Mouse (Mus musculus): ENCODE measurements at regions not wholly inside any gene's neighbourhood (a gene's known extent, or its start where the extent isn't known, plus 50 kb on each side); places are given as distances from the start of the nearest gene placed in this dataset.
"Not testable (repeated sequence)": the region's sequence is repeated elsewhere in the genome, so short reads cannot be mapped to it uniquely, and the experiment has no call there.

DNA sequence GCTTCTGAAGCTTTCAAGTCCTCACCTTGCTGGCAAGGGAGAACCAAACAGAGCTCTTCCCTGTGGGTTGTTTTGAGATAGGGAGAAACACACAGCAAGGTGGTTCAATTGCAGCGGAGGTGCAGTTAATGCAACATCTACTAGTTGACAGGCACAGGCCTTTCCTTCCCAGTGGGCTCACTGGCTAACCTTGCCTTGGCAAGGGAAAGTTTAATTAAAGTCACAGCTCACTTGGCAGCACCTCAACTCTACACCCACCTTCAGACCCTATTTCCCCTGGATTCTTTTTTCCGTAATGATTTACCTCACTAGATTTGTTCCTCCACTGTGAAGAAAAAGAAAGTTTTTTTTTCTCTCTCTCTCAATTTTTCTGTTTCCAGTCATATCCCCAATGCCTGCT lies 314.5 kb downstream of the Tlr4 start:
- WGBS, result 87% methylated on average over 2 of the region's 2 CpGs
- H3K27ac ChIP-seq, result no peak overlapping the region
- no peaks in the 10 kb centered on the region for H3K9me3 ChIP-seq (replicated peaks)
- no peak overlapping the region for H3K4me3 ChIP-seq
- ATAC-seq (replicated peaks; ENCODE audit: insufficient number of reproducible peaks, insufficient read depth, low FRiP score, low read depth), result no peak
- no peaks in the 10 kb centered on the region for H3K36me3 ChIP-seq
- H3K4me2 ChIP-seq, result no peak overlapping the region
- H3K9ac ChIP-seq, result no peak overlapping the region
- no peaks in the 10 kb centered on the region for H3K4me1 ChIP-seq (replicated peaks)
- no peaks in the 10 kb centered on the region for H3K27me3 ChIP-seq

DNA sequence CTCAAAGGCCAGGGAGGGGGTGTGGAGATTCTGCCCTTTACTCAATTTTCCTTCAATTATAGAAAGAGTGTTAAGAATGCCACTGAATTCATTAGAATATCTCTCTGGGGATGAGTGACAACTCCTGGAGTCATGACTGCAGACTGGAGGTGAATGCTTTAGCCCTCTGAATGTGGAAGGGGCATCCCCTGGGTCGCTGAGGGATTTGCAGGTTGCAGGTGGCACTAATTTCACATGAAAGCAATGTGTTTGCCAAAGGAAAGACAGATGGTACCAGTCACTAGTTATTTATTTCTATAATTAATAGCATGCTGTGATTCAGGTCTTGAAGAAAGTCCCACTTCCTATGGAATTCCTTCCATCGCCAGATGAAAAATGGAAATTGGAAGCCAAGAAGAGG lies 321.1 kb downstream of the Tlr4 start:
- WGBS, result 74% methylated on average over 2 of the region's 2 CpGs
- H3K4me2 ChIP-seq, result no peak overlapping the region
- no peaks in the 10 kb centered on the region for H3K27me3 ChIP-seq
- no peak overlapping the region for H3K9ac ChIP-seq
- ATAC-seq (replicated peaks; ENCODE audit: insufficient number of reproducible peaks, insufficient read depth, low FRiP score, low read depth), result no peak
- no peaks in the 10 kb centered on the region for H3K36me3 ChIP-seq
- no peaks in the 10 kb centered on the region for H3K9me3 ChIP-seq (replicated peaks)
- H3K27ac ChIP-seq, result no peak overlapping the region
- no peaks in the 10 kb centered on the region for H3K4me1 ChIP-seq (replicated peaks)
- H3K4me3 ChIP-seq, result no peak overlapping the region

- Histone ChIP-seq H3K4me3 (no peak overlapping the region), H3K27me3 (no peaks in the 10 kb centered on the region), H3K9me3 (replicated peaks) (no peaks in the 10 kb centered on the region), H3K4me1 (replicated peaks) (no peaks in the 10 kb centered on the region), H3K36me3 (no peaks in the 10 kb centered on the region), H3K4me2 (no peak overlapping the region), H3K27ac (no peak overlapping the region), H3K9ac (no peak overlapping the region)
- WGBS, result 78% methylated on average over 3 of the region's 3 CpGs
- no peak for ATAC-seq (replicated peaks; ENCODE audit: insufficient number of reproducible peaks, insufficient read depth, low FRiP score, low read depth)
Observed at GRCm38 (mm10) chr4:67162673-67163072, 335.3 kb downstream of the Tlr4 start.

DNA sequence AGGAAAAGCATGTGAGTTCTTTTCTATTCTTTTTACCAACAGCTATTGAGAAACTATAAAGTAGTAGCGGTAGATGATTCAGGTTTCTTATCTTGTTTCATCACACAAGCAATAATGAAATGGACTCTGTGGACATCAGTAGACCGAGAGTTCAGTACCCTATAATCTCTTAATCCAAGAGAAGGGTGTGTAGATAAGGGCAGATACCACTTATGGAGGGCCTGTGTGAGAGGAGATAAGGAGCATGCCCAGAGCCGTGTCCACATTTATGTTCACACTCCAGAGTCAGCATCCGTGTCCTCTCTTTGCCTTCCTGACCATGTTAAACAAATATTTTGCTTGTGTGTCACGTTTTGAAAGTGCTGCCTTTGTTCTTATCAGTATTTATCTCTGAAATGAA lies 340.3 kb downstream of the Tlr4 start:
- WGBS, result 36% methylated on average over 5 of the region's 5 CpGs
- no peaks in the 10 kb centered on the region for H3K27me3 ChIP-seq
- no peak overlapping the region for H3K27ac ChIP-seq
- H3K36me3 ChIP-seq, result no peaks in the 10 kb centered on the region
- H3K4me1 ChIP-seq (replicated peaks), result no peaks in the 10 kb centered on the region
- no peak overlapping the region for H3K4me2 ChIP-seq
- H3K9me3 ChIP-seq (replicated peaks), result no peaks in the 10 kb centered on the region
- no peak overlapping the region for H3K4me3 ChIP-seq
- ATAC-seq (replicated peaks; ENCODE audit: insufficient number of reproducible peaks, insufficient read depth, low FRiP score, low read depth), result no peak
- H3K9ac ChIP-seq, result no peak overlapping the region

DNA sequence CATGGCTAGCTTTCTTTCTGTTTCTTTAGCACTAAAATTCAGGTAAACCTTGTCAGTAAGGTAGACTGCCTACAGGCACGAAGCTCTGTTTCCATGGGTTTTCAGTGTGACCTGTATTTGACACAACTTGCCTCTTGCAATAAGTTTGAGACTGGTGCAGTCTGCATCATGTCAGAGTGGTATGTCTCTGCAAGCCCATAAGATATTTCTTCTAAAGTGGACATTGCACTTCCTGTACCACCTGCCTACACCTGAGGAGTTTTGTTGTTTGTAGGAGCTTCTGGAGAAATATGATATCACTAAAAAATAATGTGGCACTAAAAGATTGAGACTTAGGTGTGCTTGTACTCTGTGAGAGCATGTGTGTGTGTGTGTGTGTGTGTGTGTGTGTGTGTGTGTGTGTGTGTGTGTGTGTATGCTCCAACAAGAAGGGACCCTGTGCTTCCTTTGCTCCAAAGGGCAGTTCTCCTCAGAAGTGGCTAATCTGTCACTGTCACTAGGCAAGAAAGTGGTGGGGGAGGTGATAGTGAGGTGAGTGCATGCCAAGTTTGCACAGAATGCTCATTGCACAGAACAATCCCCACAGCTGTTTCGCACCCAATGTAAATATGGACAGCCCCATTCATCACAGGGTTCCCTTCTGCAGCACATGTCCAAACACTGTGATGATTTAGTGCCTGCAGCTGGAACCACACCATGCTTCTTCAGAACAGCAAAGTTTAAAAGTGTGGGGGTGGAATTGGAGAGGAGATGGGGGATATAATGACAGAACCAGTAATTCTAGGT lies 360.5 kb downstream of the Tlr4 start:
- H3K36me3 ChIP-seq, result no peaks in the 10 kb centered on the region
- ATAC-seq (replicated peaks; ENCODE audit: insufficient number of reproducible peaks, insufficient read depth, low FRiP score, low read depth), result peak; percentile 47; the same call in 1 of the 2 replicates
- no peak overlapping the region for H3K4me3 ChIP-seq
- 53% methylated on average over 2 of the region's 2 CpGs for WGBS
- H3K4me1 ChIP-seq (replicated peaks), result no peaks in the 10 kb centered on the region
- H3K27me3 ChIP-seq, result no peaks in the 10 kb centered on the region
- H3K9me3 ChIP-seq (replicated peaks), result no peaks in the 10 kb centered on the region
- no peak overlapping the region for H3K27ac ChIP-seq
- H3K9ac ChIP-seq, result no peak overlapping the region
- H3K4me2 ChIP-seq, result no peak overlapping the region

DNA sequence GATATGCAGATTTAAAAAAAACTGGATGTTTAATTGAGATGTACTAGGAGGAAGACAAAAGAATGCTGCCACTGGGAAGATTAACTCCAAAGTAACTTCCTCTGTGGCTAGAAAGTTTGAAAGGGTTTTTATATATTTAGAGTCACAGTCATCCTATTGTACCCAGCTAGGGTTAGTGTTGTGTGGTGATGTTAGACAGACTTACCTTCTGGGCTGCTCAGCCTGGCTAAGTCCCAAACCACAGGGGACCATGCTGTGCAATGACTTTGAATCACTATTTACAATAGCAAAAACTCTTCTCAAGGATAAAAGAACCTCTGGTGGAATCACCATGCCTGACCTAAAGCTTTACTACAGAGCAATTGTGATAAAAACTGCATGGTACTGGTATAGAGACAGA lies 363.2 kb downstream of the Tlr4 start:
- Histone ChIP-seq H3K27ac (no peak overlapping the region), H3K27me3 (no peaks in the 10 kb centered on the region), H3K36me3 (no peaks in the 10 kb centered on the region), H3K4me3 (no peak overlapping the region), H3K9me3 (replicated peaks) (no peaks in the 10 kb centered on the region), H3K4me2 (no peak overlapping the region), H3K9ac (no peak overlapping the region), H3K4me1 (replicated peaks) (no peaks in the 10 kb centered on the region)
- no peak for ATAC-seq (replicated peaks; ENCODE audit: insufficient number of reproducible peaks, insufficient read depth, low FRiP score, low read depth)

DNA sequence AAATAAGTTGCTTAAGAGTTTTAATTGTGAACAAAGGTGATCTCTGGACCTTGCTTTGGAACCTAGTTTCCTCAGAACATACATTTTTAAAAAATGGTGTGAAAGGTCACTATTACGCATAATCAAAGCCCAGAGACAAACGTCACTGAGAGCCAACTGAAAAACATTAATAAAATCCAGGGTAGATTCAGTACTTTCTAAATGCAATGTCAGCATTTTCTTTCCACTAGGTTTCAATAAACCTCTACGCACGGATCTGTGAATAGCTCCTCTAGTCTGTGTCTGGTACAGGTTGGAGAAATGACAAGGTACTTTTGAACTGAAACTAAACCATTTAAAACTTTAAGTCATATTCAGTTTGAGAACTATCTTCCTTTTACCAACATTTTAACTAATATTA lies 367.0 kb downstream of the Tlr4 start:
- Histone ChIP-seq H3K36me3 (no peaks in the 10 kb centered on the region), H3K9me3 (replicated peaks) (no peaks in the 10 kb centered on the region), H3K4me1 (replicated peaks) (no peaks in the 10 kb centered on the region), H3K4me2 (no peak overlapping the region), H3K9ac (no peak overlapping the region), H3K4me3 (no peak overlapping the region), H3K27ac (no peak overlapping the region), H3K27me3 (no peaks in the 10 kb centered on the region)
- WGBS, result 73% methylated on average over 4 of the region's 4 CpGs
- no peak for ATAC-seq (replicated peaks; ENCODE audit: insufficient number of reproducible peaks, insufficient read depth, low FRiP score, low read depth)

GRCm38 (mm10) chr4:67196907-67197306 lies 369.5 kb downstream of the Tlr4 start:
- no peaks in the 10 kb centered on the region for H3K4me1 ChIP-seq (replicated peaks)
- no peaks in the 10 kb centered on the region for H3K36me3 ChIP-seq
- H3K4me2 ChIP-seq, result no peak overlapping the region
- no peak overlapping the region for H3K9ac ChIP-seq
- H3K4me3 ChIP-seq, result no peak overlapping the region
- no peak for ATAC-seq (replicated peaks; ENCODE audit: insufficient number of reproducible peaks, insufficient read depth, low FRiP score, low read depth)
- no peaks in the 10 kb centered on the region for H3K27me3 ChIP-seq
- H3K9me3 ChIP-seq (replicated peaks), result no peaks in the 10 kb centered on the region
- WGBS, result 65% methylated on average over 5 of the region's 5 CpGs
- H3K27ac ChIP-seq, result no peak overlapping the region

GRCm38 (mm10) chr4:67208406-67208805 lies 381.0 kb downstream of the Tlr4 start:
- H3K9ac ChIP-seq; H3K27ac ChIP-seq; ATAC-seq (replicated peaks; ENCODE audit: insufficient number of reproducible peaks, insufficient read depth, low FRiP score, low read depth); H3K4me1 ChIP-seq (replicated peaks); H3K9me3 ChIP-seq (replicated peaks); H3K27me3 ChIP-seq; H3K36me3 ChIP-seq; H3K4me3 ChIP-seq; H3K4me2 ChIP-seq: not testable (repeated sequence)

GRCm38 (mm10) chr4:67213363-67213762 lies 386.0 kb downstream of the Tlr4 start:
- ATAC-seq (replicated peaks; ENCODE audit: insufficient number of reproducible peaks, insufficient read depth, low FRiP score, low read depth), result no peak
- no peaks in the 10 kb centered on the region for H3K4me1 ChIP-seq (replicated peaks)
- no peak overlapping the region for H3K9ac ChIP-seq
- H3K4me3 ChIP-seq, result no peak overlapping the region
- no peak overlapping the region for H3K27ac ChIP-seq
- WGBS, result 41% methylated on average over 1 of the region's 1 CpGs
- H3K4me2 ChIP-seq, result no peak overlapping the region
- H3K9me3 ChIP-seq (replicated peaks), result no peaks in the 10 kb centered on the region
- H3K36me3 ChIP-seq, result no peaks in the 10 kb centered on the region
- no peaks in the 10 kb centered on the region for H3K27me3 ChIP-seq

DNA sequence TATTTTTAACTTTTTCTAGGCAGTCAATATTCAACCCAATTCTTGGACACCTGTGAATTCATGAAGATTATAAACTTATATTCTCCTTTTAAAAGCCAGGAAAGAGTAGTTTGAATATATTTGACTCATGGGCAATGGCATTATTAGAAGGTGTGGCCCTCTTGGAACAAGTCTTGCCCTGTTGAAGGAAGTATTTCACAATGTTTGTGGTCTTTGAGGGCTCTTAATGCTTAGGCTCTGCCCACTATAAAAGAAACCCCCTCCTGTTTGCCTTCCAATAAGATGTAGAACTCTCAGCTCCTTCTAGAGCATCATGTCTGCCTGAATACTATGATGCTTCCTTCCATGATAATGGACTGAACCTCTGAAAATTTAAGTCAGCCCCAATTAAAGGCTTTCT lies 397.1 kb downstream of the Tlr4 start:
- Histone ChIP-seq H3K9ac (no peak overlapping the region), H3K27ac (no peak overlapping the region), H3K4me1 (replicated peaks) (no peaks in the 10 kb centered on the region), H3K27me3 (no peaks in the 10 kb centered on the region), H3K4me3 (no peak overlapping the region), H3K36me3 (no peaks in the 10 kb centered on the region), H3K9me3 (replicated peaks) (no peaks in the 10 kb centered on the region), H3K4me2 (no peak overlapping the region)
- no peak for ATAC-seq (replicated peaks; ENCODE audit: insufficient number of reproducible peaks, insufficient read depth, low FRiP score, low read depth)

- H3K4me1 ChIP-seq (replicated peaks), result no peaks in the 10 kb centered on the region
- no peaks in the 10 kb centered on the region for H3K27me3 ChIP-seq
- no peak overlapping the region for H3K4me2 ChIP-seq
- no peak for ATAC-seq (replicated peaks; ENCODE audit: insufficient number of reproducible peaks, insufficient read depth, low FRiP score, low read depth)
- H3K36me3 ChIP-seq, result no peaks in the 10 kb centered on the region
- no peak overlapping the region for H3K4me3 ChIP-seq
- H3K9ac ChIP-seq, result no peak overlapping the region
- 61% methylated on average over 3 of the region's 3 CpGs for WGBS
- H3K27ac ChIP-seq, result no peak overlapping the region
- no peaks in the 10 kb centered on the region for H3K9me3 ChIP-seq (replicated peaks)
Observed at GRCm38 (mm10) chr4:67229214-67229613, 401.8 kb downstream of the Tlr4 start.
